Mouse (Mus musculus): Measurements from ENCODE around the gene Crygd.

GRCm38 (mm10) chr1:65112807-65113196 is 49.5 kb upstream of the Crygd start:
- no peak for TF ChIP-seq POLR2A (IDR thresholded peaks at IDR 0.05; ENCODE audit: low read depth, low read length)
- TF ChIP-seq IRF4 (IDR thresholded peaks at IDR 0.05; ENCODE audit: low read depth, low read length) = no peak
- no peak for TF ChIP-seq KAT2A (IDR thresholded peaks at IDR 0.05; ENCODE audit: insufficient replicate concordance, low read length)
- TF ChIP-seq RCOR1 (conservative IDR thresholded peaks at IDR 0.05; ENCODE audit: low read depth, low read length) = no peak
- TF ChIP-seq CTCF (conservative IDR thresholded peaks at IDR 0.05 in 1 of 2, IDR thresholded peaks at IDR 0.05 in 1 of 2; ENCODE audit: low read depth in 2 of 2, low read length in 2 of 2) = no peak
- no peak for TF ChIP-seq JUN (IDR thresholded peaks at IDR 0.05; ENCODE audit: insufficient read depth, low read depth, low read length)
